Mouse (Mus musculus) thymus, postnatal 36 days (tissue): ENCODE data around the gene Crb1.
"Not testable (repeated sequence)": the region's sequence is repeated elsewhere in the genome, so short reads cannot be mapped to it uniquely, and the experiment has no call there.

Source experiments
- DNase-seq, 2 experiments: peaks; one replicate each; pipeline ENCODE4 v3.0.0; 2022; ENCODE audit warnings: mixed read lengths in 2 of 2

The Crb1 gene

GRCm38 (mm10) chr1:139376638-139377286, at the start of gene Crb1:
Gene Crb1 (minus strand): TSS chr1:139377100.
- DNase-seq = no peak

- DNase-seq = no peak
Observed at GRCm38 (mm10) chr1:139425006-139425405, 48.1 kb upstream of the Crb1 start.

- no peak for DNase-seq
Observed at GRCm38 (mm10) chr1:139423931-139424330, 47.0 kb upstream of the Crb1 start.

- peak; percentile 9 to 11 for DNase-seq
Observed at GRCm38 (mm10) chr1:139422941-139423340, 46.0 kb upstream of the Crb1 start.

- DNase-seq = peak; percentile 87 to 93
Observed at GRCm38 (mm10) chr1:139421875-139422791, 45.2 kb upstream of the Crb1 start, which contains the start of gene Zbtb41. Gene Zbtb41 (plus strand): TSS chr1:139422288.

GRCm38 (mm10) chr1:139421521-139421874, 44.6 kb upstream of the Crb1 start:
- no peak for DNase-seq

GRCm38 (mm10) chr1:139413465-139413864, 36.6 kb upstream of the Crb1 start:
- no peak for DNase-seq

GRCm38 (mm10) chr1:139412365-139412764, 35.5 kb upstream of the Crb1 start:
- not testable (repeated sequence) for DNase-seq

GRCm38 (mm10) chr1:139407701-139408100, 30.8 kb upstream of the Crb1 start:
- no peak for DNase-seq

- DNase-seq = no peak
Observed at GRCm38 (mm10) chr1:139405766-139406165, 28.9 kb upstream of the Crb1 start.

- DNase-seq = no peak
Observed at GRCm38 (mm10) chr1:139396589-139396988, 19.7 kb upstream of the Crb1 start.

GRCm38 (mm10) chr1:139391747-139392146, 14.8 kb upstream of the Crb1 start:
- no peak for DNase-seq

- DNase-seq = no peak
Observed at GRCm38 (mm10) chr1:139379621-139379984, 2.7 kb upstream of the Crb1 start.

- peak in 1 of 2 experiments; percentile 10 for DNase-seq
Observed at GRCm38 (mm10) chr1:139378861-139379620, 2.1 kb upstream of the Crb1 start.

- no peak for DNase-seq
Observed at GRCm38 (mm10) chr1:139375900-139376299, 1.0 kb downstream of the Crb1 start.

GRCm38 (mm10) chr1:139371341-139371740, 5.6 kb downstream of the Crb1 start:
- DNase-seq = no peak

- DNase-seq = no peak
Observed at GRCm38 (mm10) chr1:139348566-139348965, 28.3 kb downstream of the Crb1 start.

GRCm38 (mm10) chr1:139346602-139347371, 30.1 kb downstream of the Crb1 start:
- DNase-seq = no peak

- no peak for DNase-seq
Observed at GRCm38 (mm10) chr1:139346030-139346601, 30.8 kb downstream of the Crb1 start.

GRCm38 (mm10) chr1:139340178-139340859, 36.6 kb downstream of the Crb1 start:
- no peak for DNase-seq

GRCm38 (mm10) chr1:139336997-139337396, 39.9 kb downstream of the Crb1 start:
- DNase-seq = no peak
